Mouse (Mus musculus) spleen, adult 2 months (tissue): ENCODE results near the gene Ccpg1os. TPM values are rescaled to one million over a fixed set of nuclear protein-coding genes. Genes with fewer than 3 reads are reported as not detected.

ENCODE experiments used
- DNase-seq, 2 experiments: peaks; one replicate each; pipeline versions ENCODE4 v3.0.0 to v3.0.0-alpha.2; 2012 to 2021; ENCODE audit warnings: low spot score in 2 of 2, low read depth in 1 of 2
- H3K27ac ChIP-seq: fragments of 200-500 bp; 2 replicates; pipeline ENCODE4 v1.5.1; 2012; ENCODE audit warnings: low read length, inconsistent platforms; ENCODE audit not compliant: insufficient read depth
- H3K27me3 ChIP-seq: fragments of 200-500 bp; 2 replicates; pipeline ENCODE4 v1.6.1; 2012; ENCODE audit warnings: mild to moderate bottlenecking, moderate library complexity, low read length, inconsistent platforms; ENCODE audit not compliant: control insufficient read depth, insufficient read depth
- H3K36me3 ChIP-seq: fragments of 200-500 bp; 2 replicates; pipeline ENCODE4 v1.6.1; 2012; ENCODE audit warnings: mild to moderate bottlenecking, low read length, inconsistent platforms; ENCODE audit not compliant: control insufficient read depth, insufficient read depth
- H3K4me1 ChIP-seq: fragments of 200-500 bp; 2 replicates; pipeline ENCODE4 v1.6.1; 2011; ENCODE audit warnings: inconsistent platforms; ENCODE audit not compliant: control insufficient read depth, insufficient read depth, insufficient read length
- H3K4me3 ChIP-seq: fragments of 200-500 bp; 2 replicates; pipeline ENCODE4 v1.5.1; 2011; ENCODE audit warnings: mild to moderate bottlenecking, inconsistent platforms; ENCODE audit not compliant: insufficient read depth, insufficient read length; ENCODE audit errors: extremely low read depth
- CTCF ChIP-seq: fragments of 200-500 bp; IDR thresholded peaks from 2 replicates; pipeline ENCODE4 v1.5.1; 2011; ENCODE audit warnings: mild to moderate bottlenecking, inconsistent platforms; ENCODE audit not compliant: insufficient read depth, insufficient read length, insufficient replicate concordance; ENCODE audit errors: extremely low read depth
- POLR2A ChIP-seq: fragments of 200-500 bp; IDR thresholded peaks from 2 replicates; pipeline ENCODE4 v1.6.1; 2011; ENCODE audit warnings: low read depth, low read length, inconsistent platforms
- WGBS: fragments of 180-500 bp; shearing (Covaris S2); methylation state at CpG from one replicate; pipeline ENCODE4 v1.1.7; 2018; 5-methylcytosine and 5-hydroxymethylcytosine counted together
- polyA plus RNA-seq: library from polyadenylated mRNA; depleted of rRNA; stranded (reverse); fragments of >200 nt; gene quantifications from 2 replicates; pipeline ENCODE4 v1.2.3, GENCODE M21; 2012; rRNA removed

Ccpg1os gene
- polyA plus RNA-seq: 1.8 and 2.3 TPM in 2 replicates

DNA sequence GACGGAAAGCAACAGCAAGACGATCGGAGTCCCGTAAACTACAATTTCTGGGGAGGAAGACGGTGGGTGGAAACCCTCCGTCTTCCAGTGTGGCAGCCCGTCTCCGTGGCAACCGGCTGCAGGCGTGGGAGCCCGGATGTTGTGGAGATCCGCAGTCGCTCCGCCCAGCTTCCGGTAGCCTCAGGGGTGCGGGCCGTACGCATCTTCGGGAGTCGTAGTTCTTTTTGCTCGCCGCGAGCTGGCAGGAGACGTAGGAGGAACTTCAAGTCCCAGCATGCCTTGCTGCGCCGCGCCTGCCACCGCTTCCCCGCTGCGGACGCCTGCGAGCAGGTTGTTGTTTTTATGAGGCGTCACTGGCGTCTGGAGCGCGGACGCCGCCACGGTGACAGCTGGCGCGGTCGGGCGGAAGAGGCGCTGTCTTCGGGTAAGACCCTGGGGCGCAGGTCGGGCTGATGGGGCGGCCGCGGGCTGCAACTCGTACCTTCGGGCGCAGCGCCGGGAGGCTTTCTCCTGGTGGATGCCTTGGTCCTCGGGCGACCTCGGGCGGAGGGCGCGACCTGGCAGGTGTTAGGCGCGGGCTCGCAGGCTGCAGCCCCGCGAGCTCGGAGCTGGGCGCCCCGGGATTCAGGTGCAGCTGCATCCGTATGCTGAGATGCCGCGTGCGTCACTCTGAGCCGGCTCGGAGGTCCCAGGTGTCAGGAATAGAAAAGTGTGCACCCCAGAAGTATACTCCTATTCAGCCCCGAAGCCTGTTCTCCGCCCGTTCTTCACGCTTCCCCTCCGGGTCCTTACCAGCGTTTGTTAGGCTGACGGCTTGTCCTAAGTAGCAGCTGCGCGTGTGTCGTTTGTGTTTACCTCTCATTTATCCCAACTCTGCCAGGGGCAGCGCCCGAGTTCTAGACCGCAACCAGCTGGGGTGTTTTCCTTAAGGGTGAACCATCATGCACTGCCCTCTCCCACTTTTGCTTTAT lies at the start of gene Ccpg1os, which contains the start of gene Ccpg1:
Gene Ccpg1os (minus strand): TSS at position 133 of the 971 bp plus-strand sequence.
Gene Ccpg1 (plus strand): TSS at position 180 of the 971 bp plus-strand sequence.
- WGBS: under 1% methylated on average over 87 of the region's 88 CpGs
- H3K36me3 ChIP-seq: no peaks in the 10 kb centered on the region
- TF ChIP-seq POLR2A (peak; percentile 38), CTCF (no peak)
- DNase-seq: peak; percentile 95
- peak within 1 kb of the TSS; percentile 89 for H3K27ac ChIP-seq
- H3K4me1 ChIP-seq: no peaks in the 10 kb centered on the region; the same call in 1 of the 2 replicates
- peak within 1 kb of the TSS; percentile 81 for H3K4me3 ChIP-seq
- no peaks in the 10 kb centered on the region for H3K27me3 ChIP-seq

DNA sequence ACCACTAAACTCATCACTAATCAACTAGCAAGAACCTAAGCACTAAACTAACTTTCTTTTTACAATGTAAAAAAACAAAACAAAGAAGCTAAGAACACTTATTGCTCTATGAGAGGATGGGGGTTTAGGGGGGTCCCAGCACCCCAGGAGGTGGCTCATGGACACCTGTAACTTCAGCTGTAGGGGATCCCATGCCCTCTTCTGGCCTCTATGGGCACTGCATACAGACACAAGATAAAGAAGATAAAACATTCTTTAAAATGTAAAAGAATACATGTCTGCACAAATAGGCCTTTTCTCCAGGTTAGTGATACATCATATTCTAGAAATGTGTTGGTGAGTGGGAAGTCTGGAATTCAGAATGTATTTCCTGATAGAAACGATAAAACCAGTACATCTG lies 48.2 kb upstream of the Ccpg1os start:
- DNase-seq: no peak
- H3K27ac ChIP-seq: no peak overlapping the region
- H3K27me3 ChIP-seq: no peaks in the 10 kb centered on the region
- peaks cover 9% of the 10 kb centered on the region for H3K36me3 ChIP-seq
- TF ChIP-seq POLR2A (no peak), CTCF (no peak)
- H3K4me1 ChIP-seq: no peaks in the 10 kb centered on the region
- no peak overlapping the region for H3K4me3 ChIP-seq
- 95% methylated on average over 1 of the region's 1 CpGs for WGBS

DNA sequence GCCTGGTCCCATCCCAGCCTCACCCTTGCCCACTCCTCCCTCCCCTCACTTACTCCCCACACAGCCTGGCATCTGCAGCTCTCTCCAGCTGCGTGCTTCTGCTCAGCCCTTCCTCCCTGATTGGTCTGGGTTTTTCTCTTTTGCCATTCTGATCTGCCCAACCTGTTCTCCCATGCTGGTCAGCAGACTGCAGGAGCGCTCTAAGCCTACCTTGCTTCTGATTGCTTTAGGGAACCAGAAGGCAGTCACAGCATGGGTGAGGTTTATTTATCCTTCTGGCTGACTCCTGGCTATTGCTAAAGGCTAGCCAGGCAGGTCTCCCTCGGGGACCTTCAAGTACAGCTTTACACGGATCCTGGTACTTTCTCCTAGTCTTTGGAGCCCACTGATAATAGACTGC lies 46.2 kb upstream of the Ccpg1os start:
- Histone ChIP-seq H3K36me3 (peaks cover 9% of the 10 kb centered on the region), H3K4me3 (no peak overlapping the region), H3K27ac (no peak overlapping the region), H3K4me1 (no peaks in the 10 kb centered on the region), H3K27me3 (no peaks in the 10 kb centered on the region)
- WGBS: 81% methylated on average over 4 of the region's 4 CpGs
- TF ChIP-seq POLR2A (no peak), CTCF (no peak)
- DNase-seq: no peak

DNA sequence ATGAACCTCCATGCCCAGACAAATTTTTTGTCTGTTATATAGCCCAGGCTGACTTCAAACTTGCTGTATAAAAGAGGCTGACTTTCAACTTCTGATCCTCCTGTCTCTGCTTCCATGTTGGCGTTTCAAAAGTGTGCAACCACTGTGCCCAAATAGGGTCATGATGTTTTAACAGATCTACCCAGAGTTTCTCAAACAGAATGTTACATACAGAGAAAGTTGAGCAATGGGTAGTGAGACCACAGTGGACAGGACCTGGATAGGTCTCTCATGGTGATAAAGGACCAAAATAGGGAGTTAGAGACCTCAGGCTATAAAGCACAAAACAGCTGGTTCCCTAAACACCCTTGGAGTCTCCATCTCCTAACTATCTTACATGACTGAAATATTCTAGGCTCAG lies 45.3 kb upstream of the Ccpg1os start:
- no peak overlapping the region for H3K4me3 ChIP-seq
- no peaks in the 10 kb centered on the region for H3K4me1 ChIP-seq
- H3K36me3 ChIP-seq: peaks cover 9% of the 10 kb centered on the region
- no peak overlapping the region for H3K27ac ChIP-seq
- TF ChIP-seq POLR2A (no peak), CTCF (no peak)
- no peak for DNase-seq
- H3K27me3 ChIP-seq: no peaks in the 10 kb centered on the region
- WGBS: 88% methylated on average over 1 of the region's 1 CpGs

DNA sequence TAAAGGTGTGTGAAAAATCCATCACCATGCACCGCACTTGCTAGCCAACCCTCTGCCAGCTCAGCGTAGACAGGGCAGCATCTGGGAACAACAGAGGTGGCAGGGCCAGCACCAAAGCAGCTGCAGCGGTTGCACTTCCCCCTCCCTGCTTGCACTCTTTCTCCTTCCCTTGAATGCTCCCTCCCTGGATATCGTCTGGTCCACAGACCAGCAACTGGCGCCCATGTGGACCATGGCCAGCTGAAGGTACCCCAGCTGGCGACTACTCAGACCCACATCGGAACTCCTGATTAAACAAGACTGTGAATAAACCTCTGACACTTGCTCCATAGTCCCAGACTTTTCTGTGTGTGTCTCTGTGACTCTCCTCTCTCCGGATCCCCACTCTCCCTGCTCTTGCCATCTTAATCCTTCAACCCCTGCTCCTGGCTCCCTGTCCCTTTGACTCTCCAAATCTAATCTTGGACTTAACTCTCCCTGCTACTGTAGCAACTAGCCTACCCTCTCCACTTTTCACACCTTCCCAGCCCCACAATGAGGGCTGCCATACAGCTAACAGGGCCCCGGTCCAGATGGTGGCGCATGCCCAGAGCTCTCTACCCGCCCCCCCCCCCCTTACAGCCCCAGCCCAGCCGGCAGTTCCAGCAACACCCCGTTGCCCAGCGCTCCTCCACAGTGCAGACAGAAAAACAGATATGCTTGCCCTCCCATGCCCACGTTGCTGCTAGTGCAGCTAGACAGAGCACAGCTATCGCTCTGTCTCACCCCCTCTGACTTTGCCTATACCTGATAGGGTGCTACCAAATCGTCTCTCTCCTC lies 40.8 kb upstream of the Ccpg1os start:
- TF ChIP-seq POLR2A (no peak), CTCF (no peak)
- 73% methylated on average over 17 of the region's 17 CpGs for WGBS
- Histone ChIP-seq H3K4me1 (no peaks in the 10 kb centered on the region), H3K36me3 (peaks cover 3% of the 10 kb centered on the region; the same call in 1 of the 2 replicates), H3K27ac (no peak overlapping the region), H3K27me3 (no peaks in the 10 kb centered on the region), H3K4me3 (no peak overlapping the region)
- DNase-seq: no peak

DNA sequence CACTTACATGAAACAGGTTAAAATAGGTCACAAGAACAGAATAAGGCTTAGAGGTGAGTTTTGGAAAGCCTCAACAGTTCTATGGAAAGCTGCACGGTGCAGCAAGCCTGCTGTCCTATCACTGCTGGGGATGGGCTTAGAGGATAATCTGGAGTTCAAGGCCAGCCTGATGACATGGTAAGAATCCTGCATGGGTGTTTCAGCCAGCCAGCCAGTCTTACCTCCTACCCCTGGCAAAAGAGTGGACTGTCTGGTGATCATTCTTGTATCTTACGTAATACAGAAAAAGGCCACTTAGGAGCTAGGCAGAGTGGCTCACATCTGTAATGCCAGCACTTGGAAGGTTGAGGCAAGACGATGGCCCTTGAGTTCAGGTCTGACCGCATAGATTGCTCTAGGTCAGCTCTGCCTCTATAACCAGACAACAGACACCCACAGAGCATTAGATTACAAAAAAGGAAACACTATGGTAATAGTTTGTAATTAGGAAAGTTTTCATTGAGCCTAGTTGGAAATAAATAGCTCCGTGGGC lies 35.5 kb upstream of the Ccpg1os start:
- no peaks in the 10 kb centered on the region for H3K27me3 ChIP-seq
- WGBS: 88% methylated on average over 5 of the region's 5 CpGs
- no peak for DNase-seq
- peaks cover 22% of the 10 kb centered on the region for H3K36me3 ChIP-seq
- TF ChIP-seq POLR2A (no peak), CTCF (no peak)
- no peaks in the 10 kb centered on the region for H3K4me1 ChIP-seq
- H3K27ac ChIP-seq: no peak overlapping the region
- H3K4me3 ChIP-seq: no peak overlapping the region
